Mouse (Mus musculus): ENCODE results near the gene Plekha1.

Gene Plekha1

DNA sequence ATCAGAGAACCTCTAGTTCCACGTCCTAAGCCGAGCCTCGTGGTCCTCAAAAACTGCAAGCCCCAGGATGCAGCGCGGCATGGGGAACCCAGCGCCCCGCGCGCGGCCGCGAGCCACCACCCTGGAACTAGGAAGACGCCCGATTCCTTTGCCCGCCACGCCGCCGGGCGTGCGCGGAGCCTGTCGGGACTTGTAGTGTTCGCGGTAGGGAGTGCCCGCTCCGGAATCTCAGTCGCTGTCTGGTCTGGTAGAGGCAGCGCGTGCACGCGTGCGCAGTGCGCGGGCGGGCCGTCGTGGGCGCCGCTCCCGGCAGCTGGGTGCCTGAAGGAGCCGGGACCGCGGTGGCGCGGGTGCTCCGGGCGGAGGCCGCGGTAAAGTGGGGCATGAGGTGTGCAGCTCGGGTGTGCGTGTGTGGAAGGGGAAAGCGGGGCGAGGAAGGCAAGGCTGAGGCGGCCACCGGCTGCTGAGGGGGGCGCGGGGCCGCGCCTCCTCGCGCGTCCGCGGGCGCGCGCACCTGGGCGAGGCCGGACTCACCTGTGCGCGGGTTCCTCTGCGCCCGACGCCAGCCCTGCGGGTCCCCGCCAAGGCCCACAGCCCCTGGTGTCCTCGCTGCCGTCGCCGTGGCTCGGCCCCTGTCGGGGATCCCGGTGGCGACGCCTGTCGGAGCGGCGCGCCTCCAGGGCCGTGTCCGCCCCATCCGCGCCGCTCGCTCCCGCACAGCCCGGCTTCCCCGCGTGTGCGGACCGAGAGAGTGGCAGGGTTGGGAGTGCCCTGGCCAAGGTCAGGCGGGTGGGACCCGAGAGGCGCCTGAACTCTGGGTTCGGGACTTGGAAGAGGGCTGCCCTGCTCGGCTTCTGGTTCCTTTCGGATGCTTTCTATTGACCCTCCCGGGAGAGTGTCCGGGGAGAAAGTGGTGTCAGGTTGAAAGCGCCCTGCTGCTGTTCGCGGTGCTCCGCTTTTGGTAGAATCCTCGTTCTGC lies at the start of gene Plekha1:
Gene Plekha1, plus strand, starts transcription at position 144 of the 979 bp plus-strand sequence.
- no peak for DNase-seq (ENCODE audit: low read depth, low spot score)

DNA sequence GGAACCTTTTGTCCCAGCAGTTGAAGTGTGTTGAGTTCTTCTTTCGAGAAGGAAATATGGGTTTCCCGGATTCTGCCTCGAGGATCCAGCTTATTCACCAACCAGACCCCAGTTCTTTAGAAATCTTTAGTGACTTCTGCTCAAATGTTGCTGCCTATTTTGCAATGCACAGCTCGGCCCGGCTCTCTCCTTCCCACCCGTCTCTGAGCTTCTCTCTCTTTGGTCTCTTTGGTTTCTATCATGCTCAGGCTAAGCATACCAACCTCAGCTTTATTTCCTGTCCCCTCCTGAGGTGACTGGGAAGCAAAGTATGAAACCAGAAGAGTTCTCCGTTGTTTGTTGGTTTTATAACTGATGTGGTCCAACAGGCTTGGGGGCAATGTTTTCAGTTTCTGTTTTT lies 49.3 kb upstream of the Plekha1 start:
- DNase-seq (ENCODE audit: low read depth, low spot score), result no peak

DNA sequence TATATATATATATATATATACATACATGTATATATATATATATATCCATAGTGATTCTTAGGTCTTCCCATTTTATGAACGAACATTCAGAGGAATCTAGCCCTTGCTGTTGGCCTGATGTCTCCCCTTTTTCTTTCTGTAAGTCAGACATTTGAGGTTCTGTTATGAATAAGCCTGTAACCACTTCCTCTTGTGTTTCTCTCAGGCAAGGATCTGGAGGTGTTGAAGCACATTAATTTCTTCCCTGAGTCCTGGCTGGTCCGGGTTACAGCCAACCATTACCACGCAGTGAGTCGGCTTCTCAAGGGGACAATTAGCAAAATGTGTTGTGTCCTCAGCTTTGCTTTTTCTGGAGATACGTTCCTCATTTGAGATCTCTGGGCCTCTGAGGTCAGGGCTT lies 46.7 kb upstream of the Plekha1 start:
- DNase-seq (ENCODE audit: low read depth, low spot score), result no peak

DNA sequence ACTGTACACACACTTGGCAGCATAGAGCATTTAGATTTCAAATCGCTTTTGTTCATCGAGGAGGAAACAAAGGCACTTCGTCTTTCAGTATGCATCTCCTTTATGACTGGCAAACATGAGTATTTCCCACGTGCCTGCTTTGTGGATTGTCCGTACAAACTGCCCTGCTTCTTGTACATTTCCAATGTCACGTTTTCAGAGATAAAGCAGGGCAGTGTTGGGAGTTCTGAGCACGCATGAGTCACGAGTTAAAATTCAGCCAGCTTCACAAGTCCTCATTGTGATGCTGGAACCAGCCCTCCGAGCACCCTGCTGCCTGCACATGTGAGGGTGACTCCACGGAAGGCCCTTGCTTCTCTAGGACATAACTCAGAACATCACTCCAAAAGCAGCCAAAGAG lies 45.9 kb upstream of the Plekha1 start:
- DNase-seq (ENCODE audit: low read depth, low spot score), result no peak

DNA sequence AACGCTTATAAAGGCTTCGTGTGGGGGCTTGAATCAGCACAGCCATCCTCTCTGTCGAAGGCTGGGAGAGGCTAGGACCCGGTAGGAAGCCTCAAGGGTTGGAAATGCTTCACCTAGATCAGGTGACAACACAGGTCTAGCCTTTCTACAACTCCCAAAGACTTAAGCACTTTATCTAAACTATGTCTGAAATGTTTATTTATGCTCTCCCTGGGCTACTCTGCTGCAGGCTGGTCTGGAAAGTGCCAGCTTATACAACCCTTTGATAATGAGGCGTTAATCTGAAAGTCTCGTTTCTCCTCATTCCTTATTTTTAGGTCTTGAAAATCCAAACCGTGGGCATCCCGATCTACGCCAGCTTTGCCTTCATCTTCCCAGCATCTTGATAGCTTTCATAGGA lies 41.6 kb upstream of the Plekha1 start:
- no peak for DNase-seq (ENCODE audit: low read depth, low spot score)

DNA sequence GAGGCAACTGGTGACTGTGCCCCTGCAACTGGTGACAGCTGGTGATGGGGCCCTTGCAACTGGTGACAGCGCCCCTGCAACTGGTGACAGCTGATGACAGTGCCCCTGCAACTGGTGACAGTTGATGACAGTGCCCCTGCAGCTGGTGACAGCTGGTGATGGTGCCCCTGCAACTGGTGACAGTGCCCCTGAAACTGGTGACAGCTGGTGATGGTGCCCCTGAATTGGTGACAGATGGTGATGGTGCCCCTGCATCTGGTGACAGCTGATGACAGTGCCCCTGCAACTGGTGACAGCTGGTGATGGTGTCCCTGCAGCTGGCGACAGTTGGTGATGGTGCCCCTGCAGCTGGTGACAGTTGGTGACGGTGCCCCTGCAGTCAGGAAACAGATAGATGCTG lies 39.2 kb upstream of the Plekha1 start:
- no peak for DNase-seq (ENCODE audit: low read depth, low spot score)

DNA sequence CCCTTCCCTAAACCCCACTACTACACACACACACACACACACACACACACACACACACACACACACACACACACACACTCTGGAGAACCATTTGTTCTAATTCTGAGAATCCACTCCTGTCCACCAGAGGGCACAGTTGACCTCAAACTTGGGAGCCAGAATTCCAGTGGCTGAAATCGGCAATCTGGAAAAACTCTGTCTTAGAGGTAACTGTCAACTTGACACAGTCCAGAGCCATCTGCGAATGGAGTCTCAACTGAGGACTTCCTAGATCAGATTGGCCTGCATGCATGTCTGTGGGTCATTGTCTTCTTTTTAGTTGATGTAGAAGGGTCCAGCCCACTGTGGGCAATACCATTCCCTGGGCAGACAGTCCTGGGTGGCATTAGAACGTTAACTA lies 38.1 kb upstream of the Plekha1 start:
- no peak for DNase-seq (ENCODE audit: low read depth, low spot score)

DNA sequence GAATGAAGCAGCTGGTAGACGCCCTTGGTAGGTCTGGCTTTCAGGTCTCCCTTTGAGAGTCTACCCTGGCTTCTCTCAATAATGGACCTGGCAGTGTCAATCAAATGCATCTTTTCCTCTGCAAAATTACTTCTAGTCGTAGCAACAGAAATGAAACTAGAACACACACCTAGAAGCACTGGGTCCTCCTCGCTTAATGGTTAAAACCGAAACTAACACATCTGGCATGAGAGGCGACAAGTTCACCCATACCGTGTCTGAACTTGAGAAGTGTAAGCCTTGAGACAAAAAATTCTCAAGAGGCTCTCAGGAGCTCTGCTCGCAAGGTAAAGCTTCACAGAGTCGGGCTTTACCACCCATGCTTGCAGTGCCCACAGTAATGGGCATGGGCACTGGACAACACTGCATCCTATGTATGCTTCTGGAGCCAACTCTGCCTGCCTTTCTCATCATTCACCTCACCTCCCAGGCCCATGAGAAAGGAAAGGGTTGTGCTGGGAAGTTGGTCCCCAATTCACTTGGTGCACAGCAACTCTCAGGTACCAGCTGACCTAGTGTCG lies 37.6 kb upstream of the Plekha1 start:
- no peak for DNase-seq (ENCODE audit: low read depth, low spot score)

DNA sequence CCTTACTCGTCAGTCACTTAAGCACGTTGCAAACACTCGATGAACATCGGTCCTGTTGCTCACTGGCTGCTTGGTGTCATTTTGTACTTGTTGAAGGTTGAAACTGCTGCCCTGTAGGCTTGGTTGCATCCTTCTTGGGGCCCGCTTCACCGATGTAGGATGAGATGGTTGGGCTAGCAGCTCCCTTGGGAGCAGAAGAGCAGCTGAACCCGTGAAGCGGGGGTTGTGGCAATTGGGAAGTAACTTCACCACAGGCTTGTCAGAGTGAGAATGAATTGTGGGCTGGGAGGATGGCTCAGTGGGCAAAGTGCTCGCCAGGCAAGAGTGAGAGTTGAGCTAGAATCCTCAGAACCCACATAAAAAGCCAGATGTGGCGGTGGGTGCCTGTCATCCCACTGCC lies 37.1 kb upstream of the Plekha1 start:
- DNase-seq (ENCODE audit: low read depth, low spot score), result no peak

DNA sequence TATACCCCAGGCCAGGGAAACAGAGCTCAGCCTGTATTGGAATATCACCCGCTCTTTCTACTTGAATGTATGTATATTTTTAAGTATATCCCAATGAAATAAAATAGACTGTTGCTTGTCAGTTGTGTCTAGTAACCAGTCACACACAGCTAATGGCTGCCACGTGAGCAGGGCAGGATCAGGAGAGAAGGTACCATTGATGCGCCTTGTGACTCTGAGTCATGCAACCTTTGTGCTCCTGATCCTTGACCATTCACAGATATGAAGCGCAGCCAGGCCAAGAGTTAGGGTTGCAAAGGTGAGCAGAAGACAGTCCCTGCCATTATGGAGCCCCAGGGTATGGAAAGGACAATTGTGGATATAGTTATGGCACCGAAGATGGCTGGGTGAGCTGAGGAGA lies 34.0 kb upstream of the Plekha1 start:
- no peak for DNase-seq (ENCODE audit: low read depth, low spot score)

DNA sequence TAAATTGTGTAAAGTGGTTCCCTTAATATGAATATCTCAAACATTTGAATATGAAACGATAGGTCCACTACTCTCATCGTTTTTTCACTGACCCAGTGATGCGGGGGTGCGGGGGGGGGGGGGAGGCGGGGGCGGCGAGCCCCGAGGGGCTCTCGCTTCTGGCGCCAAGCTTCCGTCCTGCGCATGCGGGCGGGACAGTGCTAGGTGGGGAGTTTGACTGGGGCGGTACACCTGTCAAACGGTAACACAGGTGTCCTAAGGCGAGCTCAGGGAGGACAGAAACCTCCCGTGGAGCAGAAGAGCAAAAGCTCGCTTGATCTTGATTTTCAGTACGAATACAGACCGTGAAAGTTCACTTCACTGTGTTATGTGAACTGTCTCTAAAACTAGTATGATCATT lies 31.3 kb upstream of the Plekha1 start:
- DNase-seq (ENCODE audit: low read depth, low spot score), result peak; percentile 71

DNA sequence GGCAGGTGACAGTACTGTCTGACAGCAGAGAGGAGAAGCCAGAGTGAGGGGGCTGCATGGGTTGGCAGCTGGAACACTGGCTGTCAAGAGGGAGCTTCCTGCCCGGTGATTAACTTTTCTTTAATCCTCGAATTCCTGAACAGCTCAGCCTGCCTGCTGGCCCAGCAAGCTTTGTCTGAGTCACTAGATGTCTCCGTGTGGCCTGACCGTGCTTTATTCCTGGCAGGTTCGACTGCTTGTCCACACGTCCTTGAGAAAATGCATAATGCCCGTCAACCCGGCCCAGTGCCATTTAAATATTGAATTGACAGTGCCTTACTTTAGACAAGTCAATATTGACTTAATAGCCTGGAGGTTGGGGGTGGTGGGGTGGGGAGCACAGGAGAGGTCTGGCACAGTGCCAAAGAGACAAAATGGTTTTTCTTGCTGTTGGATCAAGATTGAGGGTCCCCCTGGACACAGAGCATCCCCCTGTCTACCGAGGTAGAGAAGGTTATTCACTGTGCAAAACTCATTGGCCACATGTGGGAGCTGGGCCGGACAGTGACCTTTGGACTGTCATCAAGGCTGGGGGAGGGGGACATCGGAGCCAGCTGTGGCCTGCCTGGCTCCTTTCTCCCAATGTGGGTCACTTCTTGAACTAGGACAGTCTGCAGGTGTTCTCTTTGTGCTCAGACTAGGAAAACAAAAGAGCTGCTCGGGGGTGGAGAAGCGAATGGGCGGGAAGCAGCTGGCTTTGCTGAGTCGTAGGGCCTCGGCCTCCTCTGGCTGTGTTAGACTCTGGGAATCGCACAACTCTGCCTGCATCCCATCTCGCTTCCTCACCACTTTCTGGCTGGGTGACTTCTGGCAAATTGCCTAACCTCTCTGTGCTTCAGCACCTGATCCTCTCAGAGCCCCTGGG lies 30.3 kb upstream of the Plekha1 start:
- no peak for DNase-seq (ENCODE audit: low read depth, low spot score)

DNA sequence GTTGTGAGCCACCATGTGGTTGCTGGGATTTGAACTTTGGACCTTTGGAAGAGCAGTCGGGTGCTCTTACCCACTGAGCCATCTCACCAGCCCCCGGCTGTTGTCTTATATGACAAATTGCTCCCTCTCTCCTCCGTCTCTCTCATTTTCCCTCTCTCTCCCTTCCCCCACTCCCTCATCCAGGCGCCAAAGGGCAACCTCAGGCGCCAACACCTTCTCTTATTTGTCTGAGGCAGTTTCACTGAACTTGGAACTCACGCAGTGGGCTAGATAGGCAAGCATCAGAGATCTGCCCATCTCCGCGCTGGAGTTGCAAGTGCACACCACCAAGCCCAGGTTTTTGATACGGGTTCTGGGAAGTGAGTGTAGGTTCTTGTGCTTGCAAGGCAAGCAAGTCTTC lies 29.5 kb upstream of the Plekha1 start:
- DNase-seq (ENCODE audit: low read depth, low spot score), result no peak

DNA sequence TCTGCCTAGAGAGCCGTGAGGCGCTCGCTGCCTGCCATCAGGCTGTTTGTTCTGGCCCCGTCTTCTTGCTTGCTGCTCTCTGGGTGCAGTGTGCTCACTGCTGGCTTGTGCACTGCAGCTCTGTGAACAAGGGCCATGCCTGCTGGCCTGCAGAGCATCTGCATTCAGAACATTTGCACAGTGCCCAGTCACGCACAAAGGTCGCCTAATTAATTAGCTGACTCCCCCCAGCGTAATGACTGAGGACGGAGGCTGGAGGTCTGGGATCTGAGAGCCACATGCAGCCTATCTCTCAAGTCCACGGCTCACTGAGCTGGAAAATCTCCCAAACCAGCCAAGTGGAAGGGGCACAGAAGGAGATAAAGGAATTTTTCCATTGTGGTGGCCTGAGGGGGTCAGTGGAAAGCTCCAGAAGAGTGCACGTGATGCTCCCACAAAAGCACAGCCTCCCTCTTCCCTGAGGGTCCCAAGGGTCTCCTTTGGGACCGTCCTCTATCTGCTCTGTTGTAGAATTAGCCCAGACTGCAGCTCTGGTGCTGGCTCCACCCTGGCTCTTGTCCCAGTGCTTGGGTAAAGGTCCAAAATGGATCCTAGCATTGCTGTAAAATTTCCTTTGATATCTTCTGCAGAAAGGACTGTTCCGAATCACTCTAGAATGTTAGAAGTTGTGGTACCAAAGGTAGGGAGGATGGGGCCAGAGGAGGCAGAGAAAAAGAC lies 27.5 kb upstream of the Plekha1 start:
- no peak for DNase-seq (ENCODE audit: low read depth, low spot score)

DNA sequence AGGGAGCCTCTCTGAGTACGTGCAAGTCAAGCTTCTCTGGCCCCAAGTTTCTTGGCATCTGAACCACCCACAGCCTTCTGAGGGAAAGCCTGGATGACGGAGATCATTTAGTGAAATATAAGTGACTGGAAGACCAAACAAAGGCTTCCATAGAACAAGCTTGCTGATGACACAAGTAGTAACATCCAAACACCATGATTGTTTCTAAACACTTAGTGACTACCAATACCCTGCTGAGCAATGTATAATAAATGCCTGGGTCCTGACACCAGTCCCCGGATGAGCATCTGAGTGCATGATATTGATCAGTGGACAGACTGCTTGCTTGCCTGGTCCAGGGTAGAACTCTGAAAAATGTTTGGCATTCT lies 26.9 kb upstream of the Plekha1 start:
- DNase-seq (ENCODE audit: low read depth, low spot score), result no peak

DNA sequence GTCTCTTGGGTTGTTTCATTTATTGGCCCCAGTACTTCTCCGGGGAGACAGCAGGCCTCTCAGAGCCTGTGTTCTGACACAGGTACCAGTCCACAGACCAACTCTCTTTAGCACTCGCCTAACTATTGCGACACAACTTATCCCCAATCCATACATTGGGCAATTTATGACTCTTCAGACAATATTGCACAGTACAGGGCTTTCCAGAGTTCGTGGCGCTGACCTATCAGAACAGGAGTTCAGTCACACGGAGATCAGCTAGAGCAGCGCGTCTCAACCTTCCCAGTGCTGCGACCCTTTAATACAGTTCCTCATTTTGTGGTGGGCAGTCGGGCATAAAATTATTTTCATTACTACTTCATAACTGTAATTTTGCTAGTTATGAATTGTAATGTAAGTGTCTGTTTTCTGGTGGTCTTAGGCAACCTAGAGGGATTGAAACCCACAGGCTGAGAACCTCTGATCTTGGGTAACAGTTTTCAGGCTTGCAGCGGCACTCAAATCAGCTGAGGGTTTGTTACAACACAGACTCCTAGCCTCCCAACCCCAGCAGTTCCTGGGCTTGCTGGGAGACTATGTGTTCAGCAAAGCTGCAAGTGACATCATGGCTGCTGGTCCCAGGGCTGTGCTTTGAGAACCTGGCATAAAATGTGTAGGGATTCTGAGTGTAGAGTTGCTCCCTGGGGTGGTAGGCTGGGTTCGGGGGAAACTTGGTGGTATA lies 26.0 kb upstream of the Plekha1 start:
- no peak for DNase-seq (ENCODE audit: low read depth, low spot score)

DNA sequence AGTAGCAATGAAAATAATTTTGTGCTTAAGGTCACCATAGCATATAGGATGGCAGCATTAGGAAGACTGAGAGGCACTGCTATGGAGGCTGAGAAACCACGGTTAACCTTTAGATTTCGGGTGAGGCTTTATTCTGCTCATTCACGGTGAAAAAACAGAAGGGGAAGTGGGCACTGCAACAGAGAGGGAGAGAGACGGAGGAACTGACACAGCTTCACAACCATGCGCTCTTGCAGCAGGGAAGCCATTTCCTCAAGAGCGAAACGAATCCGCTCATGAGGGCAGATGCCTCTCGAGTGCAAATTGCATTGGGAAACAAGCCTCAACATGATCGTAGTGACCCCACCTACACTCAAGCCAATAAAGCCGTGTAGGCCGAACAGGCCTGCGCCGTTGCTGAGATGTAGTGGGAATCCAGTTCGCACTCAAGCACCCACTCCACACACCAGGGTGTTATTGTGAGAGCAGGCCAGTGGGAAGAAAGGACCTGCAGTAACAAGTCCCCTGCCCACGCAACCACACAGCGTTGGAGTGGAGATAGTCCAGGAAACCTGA lies 18.3 kb upstream of the Plekha1 start:
- DNase-seq (ENCODE audit: low read depth, low spot score), result no peak

DNA sequence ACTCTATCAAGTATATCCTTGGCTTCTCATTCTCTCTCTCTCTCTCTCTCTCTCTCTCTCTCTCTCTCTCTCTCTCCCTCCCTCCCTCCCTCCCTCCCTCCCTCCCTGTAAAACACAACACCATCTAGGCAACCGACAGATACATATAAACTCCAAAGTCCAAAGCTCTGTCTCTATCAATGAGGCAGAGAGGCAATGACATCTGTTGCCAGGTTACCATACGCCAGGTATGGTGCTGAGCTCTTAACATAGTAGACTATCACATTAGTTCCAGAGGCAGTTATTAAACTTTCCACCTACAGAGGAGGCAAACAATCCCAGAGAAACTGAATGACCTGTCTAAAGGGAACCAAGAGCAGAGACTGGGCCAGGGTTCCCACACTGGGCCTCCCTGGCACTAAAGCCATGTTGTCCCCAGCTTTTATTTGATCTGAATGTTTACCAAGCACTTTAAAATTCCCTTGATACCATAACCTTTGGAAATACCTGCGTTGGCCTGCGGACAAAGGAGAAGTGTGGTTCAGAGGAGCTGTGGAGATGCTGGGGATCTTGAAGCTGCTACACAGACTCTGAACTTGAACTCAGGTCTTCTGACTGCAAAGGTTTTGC lies 10.8 kb upstream of the Plekha1 start:
- no peak for DNase-seq (ENCODE audit: low read depth, low spot score)

DNA sequence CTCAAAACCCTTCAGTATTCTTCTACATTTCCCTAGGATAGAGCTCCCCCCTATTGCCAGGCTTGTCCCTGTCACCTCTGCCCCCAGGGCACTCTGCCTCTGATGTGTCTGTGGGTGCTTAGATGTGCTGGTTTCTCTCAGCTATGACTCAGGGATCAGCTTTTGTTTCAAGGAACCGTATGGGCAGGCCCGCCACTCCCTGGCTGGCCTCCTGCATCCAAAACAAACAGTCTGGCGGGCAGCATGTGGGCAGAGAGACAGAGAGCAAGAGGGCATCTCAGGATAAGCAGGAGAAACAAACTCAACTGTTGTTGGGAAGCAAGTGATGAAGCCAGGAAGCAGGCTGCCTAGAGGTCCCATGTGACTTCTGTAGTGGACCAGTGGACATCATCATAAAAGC lies 9.9 kb upstream of the Plekha1 start:
- DNase-seq (ENCODE audit: low read depth, low spot score), result no peak

DNA sequence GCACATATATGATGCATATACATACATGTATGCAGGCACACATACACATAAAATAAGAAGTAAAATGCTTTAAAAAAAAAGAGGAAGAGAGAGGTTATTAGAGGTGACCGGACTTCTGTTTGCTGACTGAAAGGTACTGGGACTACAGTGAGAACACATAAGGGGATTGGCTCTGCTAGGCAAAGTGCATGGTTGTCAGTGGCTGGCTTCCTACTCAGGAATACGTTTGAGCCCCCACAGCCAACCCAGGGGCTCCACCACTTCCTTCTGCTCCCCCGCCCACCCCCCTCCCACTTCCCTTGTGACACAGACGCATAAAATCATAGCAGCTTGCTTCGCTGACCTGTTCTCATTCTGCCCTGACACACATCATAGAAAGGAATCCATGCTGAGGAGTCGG lies 7.6 kb upstream of the Plekha1 start:
- DNase-seq (ENCODE audit: low read depth, low spot score), result no peak
